ENCODE assay signal across 12 mouse cellular contexts in the genomic region with DNA sequence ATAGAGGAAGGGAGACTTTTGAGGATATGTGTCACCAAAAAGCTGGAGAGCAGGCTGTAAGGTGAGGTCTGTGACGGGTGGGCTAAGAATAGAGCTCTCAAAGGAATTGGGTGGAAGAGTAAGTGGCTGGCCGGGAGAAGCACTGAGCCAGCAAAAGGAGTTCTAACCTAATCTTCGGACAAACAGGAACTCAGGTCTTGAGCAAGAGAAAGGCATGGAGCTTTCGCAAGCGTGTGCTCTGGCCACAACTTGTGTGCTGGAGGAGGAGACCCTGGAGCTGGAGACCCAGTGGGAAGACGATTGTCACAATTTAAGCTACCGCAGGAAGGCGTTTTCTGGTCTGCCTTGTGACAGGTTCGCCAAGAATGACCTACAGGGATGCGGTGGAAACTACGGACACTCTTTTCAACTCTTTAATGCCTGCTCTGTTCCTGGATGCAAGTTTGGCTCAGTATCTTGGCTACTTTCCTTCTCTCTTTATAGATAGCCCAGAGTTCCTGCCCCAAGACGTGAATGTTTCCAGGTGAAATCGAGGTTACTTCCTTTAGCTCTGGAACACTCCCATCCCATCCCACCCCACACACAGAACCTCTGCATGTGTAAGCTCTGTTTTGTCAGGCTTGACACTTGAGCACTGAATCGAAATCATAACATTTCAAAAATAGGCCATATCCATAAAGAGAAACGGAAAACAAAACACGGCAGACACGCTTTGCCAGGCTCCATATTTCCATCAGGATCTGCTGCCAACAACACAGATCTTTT.
A peak's percentile ranks its signal among the peaks of the same experiment; 100 is the strongest.
DNase-seq lines count a peak whose midpoint lies in the region; ATAC-seq and TF ChIP-seq lines count a peak whose summit lies in the region.
"Had no signal": no experiment of that assay in that cellular context is flagged by ENCODE, and none has a peak within 500 bp of the region (broad histone marks: within the 10 kb centered on the region; RNA-seq: fewer than 3 reads in every experiment).

No protein-coding gene starts in this region.

- TF ChIP-seq CTCF in liver, postnatal 0 days (IDR thresholded peaks at IDR 0.05; ENCODE audit: low read depth), result no peak
- TF ChIP-seq CTCF in stomach, postnatal 0 days (IDR thresholded peaks at IDR 0.05; ENCODE audit: low read depth), result no peak

- no peak overlapping the region for H3K4me3 ChIP-seq in liver, postnatal 0 days (ENCODE audit: low read depth, low read length)
- no peak overlapping the region for H3K4me3 ChIP-seq in stomach, postnatal 0 days (ENCODE audit: low read depth, low read length)
- H3K4me3 ChIP-seq: forebrain, embryonic 13.5 days; intestine, embryonic 15.5 days; myocyte had no signal

- peak; percentile 26 for DNase-seq in adrenal gland, postnatal 10 days
- DNase-seq in adrenal gland, postnatal 4 days (ENCODE audit: low spot score in 2 of 2), result no peak
- peak; percentile 18 for DNase-seq in layer of hippocampus, adult 11-12 months (ENCODE audit: low spot score)
- DNase-seq in layer of hippocampus, adult 8-10 months (ENCODE audit: low spot score in 2 of 2), result no peak
- DNase-seq in liver, postnatal 0 days, result peak; percentile 42
- no peak for DNase-seq in stomach, postnatal 0 days (ENCODE audit: low spot score)
- DNase-seq in cerebellum, adult 11-12 months, result no peak
- no peak for DNase-seq in layer of hippocampus, adult 18-20 months (ENCODE audit: low spot score in 2 of 2)
- DNase-seq: cerebellum, adult 9-10 months had no signal

- TF ChIP-seq EP300 in liver, postnatal 0 days (IDR thresholded peaks at IDR 0.05; ENCODE audit: low read depth), result no peak
- TF ChIP-seq EP300 in stomach, postnatal 0 days (optimal IDR thresholded peaks at IDR 0.05), result no peak

- peak overlapping the region; percentile 6; the same call in 1 of the 2 replicates for H3K4me2 ChIP-seq in liver, postnatal 0 days (ENCODE audit: low read depth, low read length)
- H3K4me2 ChIP-seq in stomach, postnatal 0 days (replicated peaks; ENCODE audit: low read depth), result 0 out of 2 replicates have a peak overlapping the region, but pooled peaks have one; percentile 8
- H3K4me2 ChIP-seq: forebrain, embryonic 13.5 days; intestine, embryonic 15.5 days had no signal

- peaks cover 26% of the 10 kb centered on the region for H3K4me1 ChIP-seq in liver, postnatal 0 days (ENCODE audit: insufficient read depth)
- no peaks in the 10 kb centered on the region for H3K4me1 ChIP-seq in stomach, postnatal 0 days (replicated peaks; ENCODE audit: control insufficient read depth, insufficient read depth)
- H3K4me1 ChIP-seq: forebrain, embryonic 13.5 days had no signal

- no peaks in the 10 kb centered on the region for H3K36me3 ChIP-seq in liver, postnatal 0 days (replicated peaks; ENCODE audit: insufficient read depth, low read length)
- no peaks in the 10 kb centered on the region for H3K36me3 ChIP-seq in stomach, postnatal 0 days (ENCODE audit: control insufficient read depth, insufficient read depth, low read length)
- H3K36me3 ChIP-seq: intestine, embryonic 15.5 days had no signal

- no peak overlapping the region for H3K9ac ChIP-seq in liver, postnatal 0 days (replicated peaks)
- no peak overlapping the region for H3K9ac ChIP-seq in stomach, postnatal 0 days (ENCODE audit: low read length)
- H3K9ac ChIP-seq: forebrain, embryonic 13.5 days; intestine, embryonic 15.5 days had no signal

- peak; percentile 33 for ATAC-seq in liver, postnatal 0 days
- ATAC-seq in stomach, postnatal 0 days (ENCODE audit: low FRiP score, low TSS enrichment), result no peak
- ATAC-seq: forebrain, embryonic 13.5 days; intestine, embryonic 15.5 days had no signal

- 42% methylated on average over 17 of the region's 17 CpGs for WGBS in liver, postnatal 0 days (ENCODE audit: insufficient replicate concordance)
- WGBS in stomach, postnatal 0 days, result 63% methylated on average over 17 of the region's 17 CpGs

- H3K27me3 ChIP-seq in liver, postnatal 0 days (ENCODE audit: insufficient read depth, low read length), result no peaks in the 10 kb centered on the region
- no peaks in the 10 kb centered on the region for H3K27me3 ChIP-seq in stomach, postnatal 0 days (ENCODE audit: control insufficient read depth, insufficient read depth, low read length)
- H3K27me3 ChIP-seq: forebrain, embryonic 13.5 days; intestine, embryonic 15.5 days had no signal

- H3K9me3 ChIP-seq in liver, postnatal 0 days (ENCODE audit: low read length), result no peaks in the 10 kb centered on the region
- H3K9me3 ChIP-seq in stomach, postnatal 0 days (ENCODE audit: control insufficient read depth, low read length), result no peaks in the 10 kb centered on the region
- H3K9me3 ChIP-seq: forebrain, embryonic 13.5 days; intestine, embryonic 15.5 days had no signal

- H3K27ac ChIP-seq in liver, postnatal 0 days (ENCODE audit: low read depth), result peak overlapping the region; percentile 50
- H3K27ac ChIP-seq in stomach, postnatal 0 days (replicated peaks), result no peak overlapping the region; the same call in 1 of the 2 replicates
- H3K27ac ChIP-seq: forebrain, embryonic 13.5 days; intestine, embryonic 15.5 days had no signal

Comparison
In these comparisons a context has a peak if more than half of its experiments do, and no peak if none do; other contexts are left out.
1. DNase-seq: peak in adrenal gland, postnatal 10 days (single experiment), layer of hippocampus, adult 11-12 months (single experiment) and liver, postnatal 0 days (single experiment); none in adrenal gland, postnatal 4 days (0 of 2), layer of hippocampus, adult 8-10 months (0 of 2), stomach, postnatal 0 days (single experiment), cerebellum, adult 11-12 months (single experiment) and layer of hippocampus, adult 18-20 months (0 of 2).